Mouse (Mus musculus) heart, adult 18-20 months (tissue): ENCODE measurements around the gene Fchsd2. TPM values are rescaled to one million over a fixed set of nuclear protein-coding genes. Genes with fewer than 3 reads are reported as not detected.

Source experiments
- DNase-seq, 2 experiments: peaks; one replicate each; pipeline ENCODE4 v3.0.0; 2021 to 2022; ENCODE audit warnings: mixed read lengths in 1 of 2
- total RNA-seq, 2 experiments: library from RNA; stranded (reverse); gene quantifications; 2 replicates each; pipeline ENCODE4 v1.2.3; 2021

Gene Fchsd2
- total RNA-seq, 2 experiments from 2014 or later, result 18.3 to 22.5 TPM

GRCm38 (mm10) chr7:101287820-101288219, 195.2 kb downstream of the Fchsd2 start:
- no peak for DNase-seq

- DNase-seq, result peak; percentile 51 to 79
Observed at GRCm38 (mm10) chr7:101288436-101288835, 195.8 kb downstream of the Fchsd2 start.

GRCm38 (mm10) chr7:101290401-101290800, 197.7 kb downstream of the Fchsd2 start:
- DNase-seq, result no peak

GRCm38 (mm10) chr7:101291211-101291610, 198.5 kb downstream of the Fchsd2 start:
- no peak for DNase-seq

GRCm38 (mm10) chr7:101291641-101292040, 199.0 kb downstream of the Fchsd2 start:
- no peak for DNase-seq

- DNase-seq, result no peak
Observed at GRCm38 (mm10) chr7:101292086-101292485, 199.4 kb downstream of the Fchsd2 start.

- no peak for DNase-seq
Observed at GRCm38 (mm10) chr7:101292696-101293095, 200.0 kb downstream of the Fchsd2 start.

- no peak for DNase-seq
Observed at GRCm38 (mm10) chr7:101293138-101293537, 200.5 kb downstream of the Fchsd2 start.

- DNase-seq, result no peak
Observed at GRCm38 (mm10) chr7:101293611-101294010, 200.9 kb downstream of the Fchsd2 start.

GRCm38 (mm10) chr7:101295438-101295837, 202.8 kb downstream of the Fchsd2 start:
- DNase-seq, result no peak

GRCm38 (mm10) chr7:101296252-101297022, 203.8 kb downstream of the Fchsd2 start:
- peak; percentile 50 to 58 for DNase-seq

- DNase-seq, result no peak
Observed at GRCm38 (mm10) chr7:101297023-101297405, 204.4 kb downstream of the Fchsd2 start.

- no peak for DNase-seq
Observed at GRCm38 (mm10) chr7:101298375-101298774, 205.7 kb downstream of the Fchsd2 start.

- no peak for DNase-seq
Observed at GRCm38 (mm10) chr7:101301361-101301880, 208.8 kb downstream of the Fchsd2 start.

GRCm38 (mm10) chr7:101301881-101302456, 209.3 kb downstream of the Fchsd2 start, which contains the start of gene Atg16l2:
Gene Atg16l2 (minus strand): TSS chr7:101302251.
- peak; percentile 95 to 96 for DNase-seq

GRCm38 (mm10) chr7:101302691-101303090, 210.0 kb downstream of the Fchsd2 start:
- no peak for DNase-seq

- no peak for DNase-seq
Observed at GRCm38 (mm10) chr7:101306841-101307240, 214.2 kb downstream of the Fchsd2 start.

GRCm38 (mm10) chr7:101309985-101310326, 217.3 kb downstream of the Fchsd2 start:
- DNase-seq, result no peak

GRCm38 (mm10) chr7:101310327-101311028, 217.8 kb downstream of the Fchsd2 start:
- peak; percentile 98 for DNase-seq

GRCm38 (mm10) chr7:101311061-101311460, 218.4 kb downstream of the Fchsd2 start:
- no peak for DNase-seq

- DNase-seq, result no peak
Observed at GRCm38 (mm10) chr7:101313033-101313432, 220.4 kb downstream of the Fchsd2 start.

GRCm38 (mm10) chr7:101314396-101314795, 221.7 kb downstream of the Fchsd2 start:
- DNase-seq, result no peak

- DNase-seq, result no peak
Observed at GRCm38 (mm10) chr7:101315699-101316098, 223.0 kb downstream of the Fchsd2 start.
